Mouse (Mus musculus): ENCODE measurements at regions not wholly inside any gene's neighbourhood (a gene's known extent, or its start where the extent isn't known, plus 50 kb on each side); places are given as distances from the start of the nearest gene placed in this dataset.

- DNase-seq (ENCODE audit: low spot score in 2 of 2), result no peak
Observed at GRCm38 (mm10) chr17:4935268-4935667, 58.9 kb upstream of the Arid1b start.

GRCm38 (mm10) chr17:4940589-4940988, 53.5 kb upstream of the Arid1b start:
- DNase-seq (ENCODE audit: low spot score in 2 of 2), result no peak

DNA sequence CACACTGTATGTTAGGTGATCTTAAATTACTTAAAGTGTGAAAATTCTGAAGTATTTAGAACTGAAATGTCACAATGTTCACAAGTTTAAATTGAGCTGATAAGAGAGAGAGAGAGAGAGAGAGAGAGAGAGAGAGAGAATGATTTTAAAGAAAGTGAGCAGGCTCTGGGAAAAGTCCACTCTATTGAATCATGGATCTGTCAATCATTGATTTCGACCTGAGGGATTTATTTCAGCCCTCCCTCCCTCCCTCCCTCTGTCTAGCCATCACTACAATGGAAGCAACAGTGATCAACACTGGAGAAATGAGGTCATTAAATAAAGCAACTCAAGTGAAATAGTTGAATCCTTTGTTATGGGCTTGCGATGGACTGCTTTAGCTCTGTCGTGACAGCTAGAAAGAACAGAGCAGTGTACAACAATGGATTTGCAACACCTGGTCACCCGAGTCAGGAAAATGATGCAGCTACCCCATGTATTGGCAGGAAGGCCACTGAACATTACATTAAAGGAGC, 52.8 kb upstream of the Arid1b start:
- DNase-seq (ENCODE audit: low spot score in 2 of 2), result no peak

DNA sequence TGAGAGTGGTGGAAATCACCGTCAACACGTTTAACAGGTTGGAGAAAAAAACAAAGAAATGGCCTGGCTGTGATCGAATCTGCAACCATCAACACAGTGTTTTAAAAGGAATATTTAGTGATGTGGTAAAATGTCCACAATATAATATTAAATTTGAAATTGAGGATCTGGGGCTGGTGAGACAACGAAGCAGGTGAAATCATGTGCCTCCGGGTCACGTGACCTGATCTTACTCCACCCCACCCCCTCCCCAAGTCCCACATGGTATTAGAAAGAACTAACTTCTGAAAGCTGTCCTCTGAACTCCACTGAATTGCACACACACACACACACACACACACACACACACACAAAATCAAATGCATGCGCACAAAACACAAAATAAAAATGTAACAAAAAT, 51.3 kb upstream of the Arid1b start:
- no peak for DNase-seq (ENCODE audit: low spot score in 2 of 2)

Measured in thymus, postnatal 10 days (tissue).